ENCODE assay signal across 8 mouse cellular contexts in genomic region chr8:105707498-105708403, GRCm38 (mm10). TPM values are rescaled to one million over a fixed set of nuclear protein-coding genes. Genes with fewer than 3 reads are reported as not detected.
DNase-seq lines count a peak whose midpoint lies in the region; ATAC-seq and TF ChIP-seq lines count a peak whose summit lies in the region.

4933405L10Rik (plus strand) TSS chr8:105707655.
Enkd1 (minus strand) TSS chr8:105708210.

- H3K27me3 ChIP-seq in heart, embryonic 13.5 days (replicated peaks): no peaks in the 10 kb centered on the region
- H3K27me3 ChIP-seq in liver, embryonic 12.5 days (replicated peaks): no peaks in the 10 kb centered on the region
- H3K27me3 ChIP-seq in stomach, embryonic 15.5 days (replicated peaks): no peaks in the 10 kb centered on the region

- no peak for TF ChIP-seq CTCF in brain, embryonic 14.5 days (IDR thresholded peaks at IDR 0.05; ENCODE audit: borderline replicate concordance, extremely low read depth, insufficient read depth, insufficient read length)

- peak; percentile 86 for ATAC-seq in erythroid progenitor cell, adult 5-6 weeks (replicated peaks; ENCODE audit: low FRiP score, poor library complexity, severe bottlenecking)
- ATAC-seq in heart, embryonic 13.5 days (ENCODE audit: extremely low read depth, insufficient number of reproducible peaks, low FRiP score, low TSS enrichment): peak; percentile 74
- ATAC-seq in liver, embryonic 12.5 days: peak; percentile 73
- ATAC-seq in stomach, embryonic 15.5 days (ENCODE audit: insufficient read depth, low FRiP score, low read depth): peak; percentile 81

- peak within 1 kb of the TSS; percentile 86 for H3K4me3 ChIP-seq in heart, embryonic 13.5 days
- peak within 1 kb of the TSS; percentile 71 for H3K4me3 ChIP-seq in liver, embryonic 12.5 days
- peak within 1 kb of the TSS; percentile 90 for H3K4me3 ChIP-seq in stomach, embryonic 15.5 days (replicated peaks)

- H3K4me1 ChIP-seq in heart, embryonic 13.5 days: peaks cover 12% of the 10 kb centered on the region
- H3K4me1 ChIP-seq in liver, embryonic 12.5 days: peaks cover 24% of the 10 kb centered on the region
- 0 out of 2 replicates have a peak, but pooled peaks cover 5% of the 10 kb centered on the region for H3K4me1 ChIP-seq in stomach, embryonic 15.5 days

- H3K36me3 ChIP-seq in heart, embryonic 13.5 days: peaks cover 16% of the 10 kb centered on the region
- H3K36me3 ChIP-seq in liver, embryonic 12.5 days: peaks cover 18% of the 10 kb centered on the region
- 0 out of 2 replicates have a peak, but pooled peaks cover 7% of the 10 kb centered on the region for H3K36me3 ChIP-seq in stomach, embryonic 15.5 days

- DNase-seq in CD4-positive, CD25-positive, alpha-beta regulatory T cell, adult 2 months (ENCODE audit: low read depth, low spot score): peak; percentile 90
- DNase-seq in brain, embryonic 14.5 days (ENCODE audit: low read depth): peak; percentile 97
- peak; percentile 94 for DNase-seq in kidney, postnatal 10 days
- DNase-seq in natural killer cell, adult 2 months (ENCODE audit: low spot score in 2 of 2): peak; percentile 78 to 80

- H3K27ac ChIP-seq in heart, embryonic 13.5 days (replicated peaks): no peak within 1 kb of the TSS
- H3K27ac ChIP-seq in liver, embryonic 12.5 days: peak within 1 kb of the TSS; percentile 8
- no peak within 1 kb of the TSS for H3K27ac ChIP-seq in stomach, embryonic 15.5 days

- H3K4me2 ChIP-seq in heart, embryonic 13.5 days: peak within 1 kb of the TSS; percentile 99
- H3K4me2 ChIP-seq in liver, embryonic 12.5 days: peak within 1 kb of the TSS; percentile 92
- H3K4me2 ChIP-seq in stomach, embryonic 15.5 days: peak within 1 kb of the TSS; percentile 95

- H3K9me3 ChIP-seq in heart, embryonic 13.5 days: no peaks in the 10 kb centered on the region
- no peaks in the 10 kb centered on the region for H3K9me3 ChIP-seq in liver, embryonic 12.5 days (replicated peaks)
- H3K9me3 ChIP-seq in stomach, embryonic 15.5 days: no peaks in the 10 kb centered on the region

- TF ChIP-seq POLR2A in brain, embryonic 14.5 days (IDR thresholded peaks at IDR 0.05; ENCODE audit: borderline replicate concordance, extremely low read depth, insufficient read depth, insufficient read length, poor library complexity, severe bottlenecking): peak; percentile 26; the same call in 1 of the 2 replicates

- WGBS in heart, embryonic 13.5 days: under 1% methylated on average over 55 of the region's 55 CpGs
- WGBS in liver, embryonic 12.5 days (ENCODE audit: insufficient replicate concordance): 1% methylated on average over 55 of the region's 55 CpGs
- under 1% methylated on average over 53 of the region's 55 CpGs for WGBS in stomach, embryonic 15.5 days

- peak within 1 kb of the TSS; percentile 88 for H3K9ac ChIP-seq in heart, embryonic 13.5 days
- peak within 1 kb of the TSS; percentile 73 for H3K9ac ChIP-seq in liver, embryonic 12.5 days
- peak within 1 kb of the TSS; percentile 64 for H3K9ac ChIP-seq in stomach, embryonic 15.5 days

RNA-seq across cellular contexts. Expression of gene 4933405L10Rik, which starts in this region (rescaled TPM):
- not detected in 2 replicates for polyA plus RNA-seq in brain, embryonic 14.5 days (2012; rRNA removed)
- not detected in 2 replicates for total RNA-seq in erythroid progenitor cell, adult 5-6 weeks (2015; ENCODE audit: low replicate concordance)
- not detected in 2 replicates for total RNA-seq in erythroid progenitor cell, adult 5-6 weeks (2017; ENCODE audit: low replicate concordance)
- polyA plus RNA-seq in heart, embryonic 13.5 days (2015; fragmentation: Nextera tagmentation; extraction: Ambion mirVana): not detected in 2 replicates
- 0.23 TPM in 1 of 2 replicates, not detected in the other for polyA plus RNA-seq in liver, embryonic 12.5 days (2016; fragmentation: Nextera tagmentation; extraction: Ambion mirVana)
- polyA plus RNA-seq in stomach, embryonic 15.5 days (2015; fragmentation: Nextera tagmentation; extraction: Ambion mirVana): 0.19 TPM in 1 of 2 replicates, not detected in the other

RNA-seq across cellular contexts. Expression of gene Enkd1, which starts in this region (rescaled TPM):
- 19.9 and 32.7 TPM in 2 replicates for polyA plus RNA-seq in brain, embryonic 14.5 days (2012; rRNA removed)
- 2.9 and 5.4 TPM in 2 replicates for total RNA-seq in erythroid progenitor cell, adult 5-6 weeks (2015; ENCODE audit: low replicate concordance)
- 0.15 and 3.7 TPM in 2 replicates for total RNA-seq in erythroid progenitor cell, adult 5-6 weeks (2017; ENCODE audit: low replicate concordance)
- polyA plus RNA-seq in heart, embryonic 13.5 days (2015; fragmentation: Nextera tagmentation; extraction: Ambion mirVana): 12.5 and 13.3 TPM in 2 replicates
- polyA plus RNA-seq in liver, embryonic 12.5 days (2016; fragmentation: Nextera tagmentation; extraction: Ambion mirVana): 11.2 and 12.4 TPM in 2 replicates
- polyA plus RNA-seq in stomach, embryonic 15.5 days (2015; fragmentation: Nextera tagmentation; extraction: Ambion mirVana): 18.0 and 18.1 TPM in 2 replicates
